Mouse (Mus musculus) cerebellum, adult 11-12 months (tissue): ENCODE results near the gene Nrp2.
A peak's percentile ranks its signal among the peaks of the same experiment; 100 is the strongest.

Experiments used
- DNase-seq: peaks from one replicate; pipeline ENCODE4 v3.0.0; 2022

Nrp2 gene

DNA sequence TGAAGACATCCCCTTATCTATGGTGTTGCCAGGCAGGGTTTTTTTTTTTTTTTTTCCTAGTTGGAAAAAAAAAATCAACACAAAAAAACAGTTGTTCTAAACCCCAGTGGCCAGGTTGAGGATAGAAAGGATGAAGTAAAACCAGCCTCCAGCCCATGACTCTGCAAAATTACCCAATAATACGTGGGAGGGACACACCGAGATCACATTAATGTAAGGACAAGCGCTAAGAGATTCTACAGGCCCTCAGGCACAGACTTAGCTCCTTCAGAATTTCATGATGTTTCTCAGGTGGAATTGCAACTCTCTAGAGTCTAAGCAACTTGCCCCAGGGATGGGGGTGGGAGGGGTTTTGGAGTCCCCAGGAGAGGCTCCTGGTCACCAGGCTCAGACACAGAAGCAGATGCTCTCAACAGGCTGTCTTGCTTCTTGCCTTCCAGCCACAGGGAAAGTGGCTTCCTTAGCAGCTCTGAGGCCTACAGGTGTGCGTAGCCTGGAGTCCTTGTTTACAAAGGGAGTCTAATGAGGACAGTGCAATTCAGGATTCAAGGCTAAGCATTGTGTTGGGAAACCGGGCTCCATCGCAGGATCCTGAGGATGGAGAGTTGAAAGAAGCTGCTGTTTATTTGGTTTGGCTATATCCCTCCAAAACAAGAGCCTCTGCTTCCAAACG is 49.7 kb downstream of the Nrp2 start:
- DNase-seq, result no peak

DNA sequence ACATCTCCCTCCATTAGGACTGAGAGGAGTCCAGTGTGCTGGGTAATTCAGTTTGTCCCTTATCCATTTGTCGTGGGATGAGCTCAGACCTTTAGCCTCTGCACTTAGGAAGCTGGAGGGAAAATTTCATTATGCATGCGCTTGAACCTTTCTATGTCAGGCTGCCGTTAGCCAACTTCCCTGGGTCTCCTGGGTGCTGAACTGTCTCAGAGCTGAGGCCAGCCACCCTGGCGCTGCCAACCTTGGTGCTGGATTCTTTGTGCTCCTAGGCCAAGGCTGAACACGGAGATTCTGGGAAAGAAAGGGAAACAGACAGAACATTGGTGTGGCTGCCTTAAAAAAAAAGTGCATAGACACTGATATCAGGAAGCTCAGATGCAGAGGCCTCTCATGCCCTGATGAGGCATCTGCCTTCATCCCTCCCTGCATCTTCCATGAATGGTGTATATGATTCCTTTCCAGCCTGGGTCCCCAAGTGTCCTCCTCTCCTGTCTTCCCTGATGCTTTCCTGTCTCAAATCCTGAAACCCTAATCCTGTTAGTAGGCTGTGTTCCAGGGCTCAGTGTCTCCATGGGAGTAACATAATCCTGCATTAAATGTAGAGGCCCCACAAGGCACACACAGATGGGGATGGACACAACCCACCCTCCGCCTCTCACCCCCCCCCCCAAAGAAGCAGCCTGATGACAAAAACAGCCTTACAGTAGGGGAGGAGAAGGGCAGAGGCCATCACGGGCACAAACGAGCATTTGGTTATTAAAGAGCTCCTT is 51.2 kb downstream of the Nrp2 start:
- DNase-seq, result no peak

- DNase-seq, result no peak
Observed at GRCm38 (mm10) chr1:62760086-62760485, 57.0 kb downstream of the Nrp2 start.

- no peak for DNase-seq
Observed at GRCm38 (mm10) chr1:62760565-62760964, 57.5 kb downstream of the Nrp2 start.

- DNase-seq, result no peak
Observed at GRCm38 (mm10) chr1:62763779-62764178, 60.7 kb downstream of the Nrp2 start.

- DNase-seq, result no peak
Observed at GRCm38 (mm10) chr1:62765171-62765570, 62.1 kb downstream of the Nrp2 start.

DNA sequence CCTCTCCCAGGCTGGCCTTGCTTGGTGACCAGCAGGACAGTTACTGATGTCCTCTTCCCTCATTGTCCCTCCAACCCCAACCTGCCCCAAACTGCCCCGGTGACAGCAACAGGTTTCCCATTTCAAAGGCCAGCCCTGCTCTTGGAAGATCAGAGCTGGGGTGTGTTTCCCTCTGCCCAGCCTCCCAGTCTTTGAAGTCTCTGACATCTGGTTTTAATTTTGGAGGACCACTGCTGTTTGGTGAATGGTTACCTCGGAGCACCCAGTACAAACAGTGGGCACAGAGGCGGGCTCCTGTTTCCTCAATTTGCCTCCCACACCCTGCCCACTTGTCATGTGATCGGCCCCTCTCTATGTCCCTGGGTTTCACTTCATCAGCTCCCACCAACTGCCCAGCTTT is 63.7 kb downstream of the Nrp2 start:
- DNase-seq, result no peak

DNA sequence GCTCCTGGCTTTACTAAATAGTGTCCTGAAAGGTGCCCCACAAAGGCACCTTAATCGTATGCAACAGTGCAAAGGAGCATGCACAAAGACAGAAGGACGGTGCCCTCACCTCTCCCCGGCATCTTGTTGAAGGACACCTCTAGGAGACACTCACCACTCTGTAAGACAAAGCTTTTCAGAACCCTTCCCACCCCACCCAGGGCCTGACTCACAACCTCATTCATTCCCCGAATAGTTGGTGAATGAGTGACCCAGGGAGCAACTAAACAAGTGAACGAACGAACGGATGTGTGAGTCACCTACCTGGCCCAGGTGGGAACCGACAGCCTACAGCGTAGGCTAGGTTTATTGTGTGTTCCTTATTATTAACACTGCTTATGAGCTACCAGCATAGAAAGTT is 64.5 kb downstream of the Nrp2 start:
- no peak for DNase-seq

GRCm38 (mm10) chr1:62770576-62770975 is 67.5 kb downstream of the Nrp2 start:
- DNase-seq, result no peak

- DNase-seq, result no peak
Observed at GRCm38 (mm10) chr1:62772391-62772790, 69.3 kb downstream of the Nrp2 start.

DNA sequence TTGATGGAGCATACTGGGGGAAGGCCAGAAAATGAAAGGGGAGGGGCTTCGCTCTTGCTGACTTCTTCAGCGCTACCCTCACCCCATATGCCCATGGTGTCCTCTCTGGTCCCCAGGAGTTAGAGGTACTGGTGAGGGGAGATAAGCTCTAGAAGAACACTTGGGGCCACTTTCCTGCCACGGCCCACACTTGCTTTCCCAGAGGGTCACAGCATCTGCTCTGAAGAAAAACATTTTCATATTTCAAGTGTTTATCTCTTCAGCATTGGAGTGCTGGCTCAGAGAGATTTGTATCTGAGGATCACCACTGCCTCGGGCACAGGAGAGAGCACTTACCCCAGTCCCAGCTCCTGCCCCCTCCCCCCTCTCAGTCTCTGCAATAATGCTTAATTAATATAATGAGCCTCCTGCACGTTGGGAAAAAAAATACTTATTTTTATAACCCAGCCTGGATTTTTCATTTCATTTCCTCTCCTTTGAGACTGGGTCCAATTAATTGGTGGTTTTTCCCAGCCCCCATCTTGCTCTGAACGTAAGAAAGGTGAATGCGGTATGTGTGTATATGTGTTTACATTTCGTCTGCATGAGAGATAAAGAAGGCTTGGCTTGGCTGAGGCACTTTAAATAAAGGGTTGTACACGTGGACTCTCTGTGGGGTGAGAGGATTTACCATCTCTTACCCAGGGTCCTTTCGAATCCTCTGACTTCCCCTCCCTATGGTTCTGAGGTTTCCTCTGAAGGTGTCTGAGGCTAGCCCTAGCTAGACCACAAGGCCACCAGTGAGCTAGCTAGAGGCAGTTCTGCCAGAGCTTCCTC is 70.2 kb downstream of the Nrp2 start:
- no peak for DNase-seq

GRCm38 (mm10) chr1:62773921-62774191 is 70.8 kb downstream of the Nrp2 start:
- DNase-seq, result no peak

DNA sequence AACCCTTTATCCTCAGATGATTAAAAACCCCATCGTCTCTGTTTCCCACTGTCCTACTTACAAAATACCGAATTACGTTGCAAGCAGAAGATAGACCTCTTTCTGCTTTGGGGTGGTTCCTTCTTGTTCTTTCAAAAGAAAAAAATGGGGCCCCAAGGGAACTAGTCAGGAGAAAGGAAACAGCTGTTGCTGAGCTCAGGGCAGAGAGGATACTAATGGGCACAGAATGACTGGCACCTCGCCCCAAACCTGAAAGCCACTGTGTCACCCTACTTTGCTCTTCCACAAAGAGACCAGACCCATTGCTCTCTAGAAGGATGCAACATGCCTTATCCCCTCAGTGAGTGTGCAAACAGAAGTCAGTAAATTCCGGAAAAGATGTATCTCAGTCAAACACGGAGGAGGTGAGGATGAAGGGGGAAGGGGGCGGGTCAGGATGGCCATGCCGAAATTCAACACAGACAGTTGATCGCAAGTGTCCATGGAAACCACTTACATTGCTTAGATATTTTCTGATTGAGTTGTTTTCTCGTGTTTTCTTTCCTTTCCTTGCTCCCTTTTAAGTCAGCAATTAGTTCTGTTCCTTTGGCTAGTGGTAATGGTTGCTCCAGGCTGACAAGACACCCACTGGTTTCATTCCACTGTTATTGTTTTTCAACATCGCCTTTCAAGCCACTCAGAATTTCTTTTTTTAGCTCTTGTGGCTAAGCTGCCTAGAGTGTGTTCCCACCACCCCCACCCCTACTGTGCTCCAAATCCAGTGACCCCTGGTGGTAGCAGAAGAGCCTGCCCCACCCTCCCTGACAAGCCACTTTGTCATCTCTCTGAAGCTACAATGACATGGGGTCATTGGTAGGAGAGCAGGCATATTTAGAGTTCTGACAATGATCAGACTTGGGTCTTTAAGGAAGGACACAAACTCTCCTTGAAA is 71.5 kb downstream of the Nrp2 start:
- no peak for DNase-seq

GRCm38 (mm10) chr1:62777320-62778235 is 74.5 kb downstream of the Nrp2 start:
- peak; percentile 88 for DNase-seq

GRCm38 (mm10) chr1:62778910-62779309 is 75.8 kb downstream of the Nrp2 start:
- DNase-seq, result no peak

- no peak for DNase-seq
Observed at GRCm38 (mm10) chr1:62780068-62780761, 77.1 kb downstream of the Nrp2 start.

DNA sequence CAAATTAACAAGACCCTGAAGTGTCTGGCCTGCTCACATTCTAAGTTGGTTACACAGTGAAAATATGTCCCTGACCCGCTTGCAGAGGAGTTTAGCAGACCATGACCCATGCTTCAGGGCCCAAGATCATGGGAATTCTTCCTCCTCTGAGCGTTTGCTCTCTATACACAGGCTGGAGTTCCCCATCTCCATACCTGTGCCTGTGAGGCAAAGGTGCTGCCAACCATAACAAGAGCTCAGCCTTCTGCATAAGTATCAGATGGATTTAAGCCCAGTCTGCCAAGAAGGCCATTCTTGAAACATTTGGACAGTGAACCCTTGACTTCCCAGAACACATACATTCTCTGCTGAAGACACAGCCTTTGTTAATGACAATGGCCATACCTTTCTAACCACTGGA is 79.1 kb downstream of the Nrp2 start:
- peak; percentile 20 for DNase-seq

DNA sequence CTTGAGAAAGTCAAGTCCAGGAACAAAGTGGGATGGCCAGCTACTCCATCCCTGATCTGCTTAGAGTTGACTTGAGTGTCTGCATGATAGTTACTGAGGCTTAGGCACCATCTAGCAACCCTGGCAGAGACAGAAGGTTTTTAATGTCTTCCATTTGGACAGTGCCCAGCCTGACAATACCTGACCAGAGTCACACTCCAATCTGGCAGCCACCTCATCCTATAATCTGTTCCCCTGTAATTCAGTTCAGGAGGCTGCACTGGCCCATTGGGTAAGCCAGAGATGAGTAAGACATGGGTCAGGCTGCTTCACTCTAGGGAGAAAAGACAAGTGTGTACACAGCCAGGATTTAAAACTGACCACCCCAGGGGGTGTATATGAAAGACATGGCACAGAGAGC is 79.5 kb downstream of the Nrp2 start:
- DNase-seq, result peak; percentile 65

DNA sequence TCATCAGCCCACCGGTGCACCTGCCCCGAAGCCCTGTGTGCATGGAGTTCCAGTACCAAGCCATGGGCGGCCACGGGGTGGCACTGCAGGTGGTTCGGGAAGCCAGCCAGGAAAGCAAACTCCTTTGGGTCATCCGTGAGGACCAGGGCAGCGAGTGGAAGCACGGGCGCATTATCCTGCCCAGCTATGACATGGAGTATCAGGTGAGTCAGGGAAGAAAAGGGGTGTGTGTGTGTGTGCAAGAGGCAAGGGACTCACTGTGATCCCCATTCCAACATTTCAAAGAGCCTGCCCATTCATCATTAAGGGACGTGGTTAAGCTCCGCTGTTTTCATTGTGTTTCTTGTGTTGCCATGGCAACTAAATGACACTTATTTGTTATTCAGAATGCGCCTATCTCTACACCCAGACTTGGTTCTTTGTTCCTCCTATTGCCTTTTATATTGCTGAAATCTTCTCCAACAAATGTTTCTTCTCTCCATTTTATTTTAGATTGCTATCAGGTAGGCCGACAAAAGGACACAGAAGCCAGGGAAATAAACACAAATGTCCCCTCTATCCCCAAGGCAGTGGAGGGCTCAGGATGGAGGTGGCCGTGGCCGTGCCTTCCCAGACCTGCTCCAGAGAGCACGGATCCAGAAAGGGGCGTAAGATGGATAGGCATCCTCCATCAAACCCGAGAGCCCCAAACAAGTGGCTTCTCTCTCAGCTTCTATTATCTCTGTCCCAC is 80.4 kb downstream of the Nrp2 start:
- DNase-seq, result peak; percentile 66

GRCm38 (mm10) chr1:62784084-62784392 is 81.0 kb downstream of the Nrp2 start:
- DNase-seq, result peak; percentile 91

DNA sequence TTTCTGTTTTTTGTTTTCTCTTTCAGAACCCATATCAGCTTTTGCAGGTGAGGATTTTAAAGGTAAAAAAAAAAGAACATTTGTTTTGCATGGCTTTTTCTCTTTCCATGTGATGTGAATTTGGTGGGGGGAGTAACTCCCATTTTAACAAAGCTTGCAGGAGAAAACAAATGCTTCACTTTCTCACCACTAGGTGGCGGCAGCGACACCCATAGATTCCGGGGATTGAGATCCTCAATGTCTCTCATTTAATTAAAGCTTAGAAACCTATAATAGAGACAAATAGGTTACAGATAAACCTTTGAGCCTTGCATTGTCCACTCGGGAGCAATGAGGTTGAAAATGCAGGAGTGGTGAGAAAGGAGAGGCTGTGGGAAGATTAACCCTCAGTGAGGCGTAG is 83.2 kb downstream of the Nrp2 start:
- peak; percentile 47 for DNase-seq
